Mouse (Mus musculus): ENCODE results near the gene Rbl1. TPM values are rescaled to one million over a fixed set of nuclear protein-coding genes. Genes with fewer than 3 reads are reported as not detected.

The Rbl1 gene
- polyA plus RNA-seq, 1 experiment from 2014 or later: 15.6 TPM

- Histone ChIP-seq H3K36me3 (ENCODE audit: insufficient read depth, low read length) (no peaks in the 10 kb centered on the region), H3K27me3 (ENCODE audit: insufficient read depth, low read length) (no peaks in the 10 kb centered on the region), H3K4me3 (replicated peaks; ENCODE audit: low read depth, low read length) (no peak overlapping the region), H3K9ac (ENCODE audit: low read depth, low read length) (no peak overlapping the region), H3K27ac (0 out of 2 replicates have a peak overlapping the region, but pooled peaks have one; percentile 3), H3K4me2 (ENCODE audit: low read length) (no peak overlapping the region), H3K9me3 (replicated peaks; ENCODE audit: low read length) (no peaks in the 10 kb centered on the region), H3K4me1 (replicated peaks; ENCODE audit: insufficient read depth, low read length) (no peaks in the 10 kb centered on the region)
- TF ChIP-seq CTCF (IDR thresholded peaks at IDR 0.05; ENCODE audit: low read depth): no peak
- DNase-seq (ENCODE audit: low spot score): peak; percentile 59
- WGBS: 77% methylated on average over 8 of the region's 8 CpGs
- ATAC-seq (replicated peaks; ENCODE audit: low FRiP score, low read depth): no peak
These were observed 73.4 kb downstream of the Rbl1 start for GRCm38 (mm10) chr2:157130813-157131514.

- DNase-seq (ENCODE audit: low spot score) (no peak), ATAC-seq (replicated peaks; ENCODE audit: low FRiP score, low read depth) (no peak)
- Histone ChIP-seq H3K9ac (ENCODE audit: low read depth, low read length) (no peak overlapping the region), H3K27ac (no peak overlapping the region), H3K4me2 (ENCODE audit: low read length) (no peak overlapping the region), H3K36me3 (ENCODE audit: insufficient read depth, low read length) (peaks cover 4% of the 10 kb centered on the region; the same call in 1 of the 2 replicates), H3K4me1 (replicated peaks; ENCODE audit: insufficient read depth, low read length) (no peaks in the 10 kb centered on the region), H3K27me3 (ENCODE audit: insufficient read depth, low read length) (no peaks in the 10 kb centered on the region), H3K9me3 (replicated peaks; ENCODE audit: low read length) (no peaks in the 10 kb centered on the region), H3K4me3 (replicated peaks; ENCODE audit: low read depth, low read length) (no peak overlapping the region)
- TF ChIP-seq CTCF (IDR thresholded peaks at IDR 0.05; ENCODE audit: low read depth): no peak
- WGBS: 63% methylated on average over 11 of the region's 11 CpGs
These were observed 74.7 kb downstream of the Rbl1 start for GRCm38 (mm10) chr2:157129601-157130164.

GRCm38 (mm10) chr2:157129096-157129495 lies 75.2 kb downstream of the Rbl1 start:
- H3K27me3 ChIP-seq (ENCODE audit: insufficient read depth, low read length): no peaks in the 10 kb centered on the region
- no peaks in the 10 kb centered on the region for H3K4me1 ChIP-seq (replicated peaks; ENCODE audit: insufficient read depth, low read length)
- H3K4me3 ChIP-seq (replicated peaks; ENCODE audit: low read depth, low read length): no peak overlapping the region
- TF ChIP-seq CTCF (IDR thresholded peaks at IDR 0.05; ENCODE audit: low read depth): no peak
- H3K36me3 ChIP-seq (ENCODE audit: insufficient read depth, low read length): peaks cover 4% of the 10 kb centered on the region; the same call in 1 of the 2 replicates
- H3K27ac ChIP-seq: no peak overlapping the region
- no peak overlapping the region for H3K9ac ChIP-seq (ENCODE audit: low read depth, low read length)
- H3K9me3 ChIP-seq (replicated peaks; ENCODE audit: low read length): no peaks in the 10 kb centered on the region
- 91% methylated on average over 4 of the region's 4 CpGs for WGBS
- no peak overlapping the region for H3K4me2 ChIP-seq (ENCODE audit: low read length)
- ATAC-seq (replicated peaks; ENCODE audit: low FRiP score, low read depth) (no peak), DNase-seq (ENCODE audit: low spot score) (no peak)

- no peaks in the 10 kb centered on the region for H3K9me3 ChIP-seq (replicated peaks; ENCODE audit: low read length)
- H3K27me3 ChIP-seq (ENCODE audit: insufficient read depth, low read length): no peaks in the 10 kb centered on the region
- 63% methylated on average over 4 of the region's 4 CpGs for WGBS
- no peak overlapping the region for H3K4me2 ChIP-seq (ENCODE audit: low read length)
- no peak for ATAC-seq (replicated peaks; ENCODE audit: low FRiP score, low read depth)
- H3K4me1 ChIP-seq (replicated peaks; ENCODE audit: insufficient read depth, low read length): no peaks in the 10 kb centered on the region
- peak; percentile 39 for DNase-seq (ENCODE audit: low spot score)
- H3K36me3 ChIP-seq (ENCODE audit: insufficient read depth, low read length): peaks cover 4% of the 10 kb centered on the region; the same call in 1 of the 2 replicates
- no peak overlapping the region for H3K27ac ChIP-seq
- H3K9ac ChIP-seq (ENCODE audit: low read depth, low read length): no peak overlapping the region
- TF ChIP-seq CTCF (IDR thresholded peaks at IDR 0.05; ENCODE audit: low read depth): peak; percentile 43; the same call in 1 of the 2 replicates
- H3K4me3 ChIP-seq (replicated peaks; ENCODE audit: low read depth, low read length): no peak overlapping the region
These were observed 76.3 kb downstream of the Rbl1 start for GRCm38 (mm10) chr2:157128072-157128471.

GRCm38 (mm10) chr2:157127370-157127769 lies 77.0 kb downstream of the Rbl1 start:
- WGBS: 72% methylated on average over 3 of the region's 3 CpGs
- Histone ChIP-seq H3K4me3 (replicated peaks; ENCODE audit: low read depth, low read length) (no peak overlapping the region), H3K27me3 (ENCODE audit: insufficient read depth, low read length) (no peaks in the 10 kb centered on the region), H3K9ac (ENCODE audit: low read depth, low read length) (no peak overlapping the region), H3K9me3 (replicated peaks; ENCODE audit: low read length) (no peaks in the 10 kb centered on the region), H3K36me3 (ENCODE audit: insufficient read depth, low read length) (peaks cover 4% of the 10 kb centered on the region; the same call in 1 of the 2 replicates), H3K27ac (no peak overlapping the region), H3K4me2 (ENCODE audit: low read length) (no peak overlapping the region), H3K4me1 (replicated peaks; ENCODE audit: insufficient read depth, low read length) (no peaks in the 10 kb centered on the region)
- ATAC-seq (replicated peaks; ENCODE audit: low FRiP score, low read depth) (no peak), DNase-seq (ENCODE audit: low spot score) (no peak)
- TF ChIP-seq CTCF (IDR thresholded peaks at IDR 0.05; ENCODE audit: low read depth): no peak

GRCm38 (mm10) chr2:157125246-157125645 lies 79.1 kb downstream of the Rbl1 start:
- Histone ChIP-seq H3K4me3 (replicated peaks; ENCODE audit: low read depth, low read length) (no peak overlapping the region), H3K4me1 (replicated peaks; ENCODE audit: insufficient read depth, low read length) (no peaks in the 10 kb centered on the region), H3K4me2 (ENCODE audit: low read length) (no peak overlapping the region), H3K9ac (ENCODE audit: low read depth, low read length) (no peak overlapping the region), H3K27ac (no peak overlapping the region), H3K36me3 (ENCODE audit: insufficient read depth, low read length) (peaks cover 11% of the 10 kb centered on the region; the same call in 1 of the 2 replicates), H3K27me3 (ENCODE audit: insufficient read depth, low read length) (no peaks in the 10 kb centered on the region), H3K9me3 (replicated peaks; ENCODE audit: low read length) (no peaks in the 10 kb centered on the region)
- 87% methylated on average over 3 of the region's 3 CpGs for WGBS
- no peak for TF ChIP-seq CTCF (IDR thresholded peaks at IDR 0.05; ENCODE audit: low read depth)
- DNase-seq (ENCODE audit: low spot score): no peak
- no peak for ATAC-seq (replicated peaks; ENCODE audit: low FRiP score, low read depth)
